ENCODE assay signal across 12 mouse cellular contexts in genomic region chr16:52474235-52474634, GRCm38 (mm10).
"Had no signal": no experiment of that assay in that cellular context is flagged by ENCODE, and none has a peak within 500 bp of the region (broad histone marks: within the 10 kb centered on the region; RNA-seq: fewer than 3 reads in every experiment).

No protein-coding gene starts in this region.

- H3K4me3 ChIP-seq: limb, embryonic 10.5 days; liver, embryonic 15.5 days; midbrain, embryonic 10.5 days; neural tube, embryonic 13.5 days had no signal

- ATAC-seq: inflammation-experienced regulatory T-cells, adult 6 months; intestine, postnatal 0 days had no signal

- H3K36me3 ChIP-seq: limb, embryonic 10.5 days; liver, embryonic 15.5 days; midbrain, embryonic 10.5 days; neural tube, embryonic 13.5 days had no signal

- H3K27ac ChIP-seq: kidney, postnatal 0 days; limb, embryonic 10.5 days; liver, embryonic 15.5 days; midbrain, embryonic 10.5 days; neural tube, embryonic 13.5 days had no signal

- H3K4me1 ChIP-seq: limb, embryonic 10.5 days; liver, embryonic 15.5 days; midbrain, embryonic 10.5 days; neural tube, embryonic 13.5 days had no signal

- DNase-seq: kidney, adult 8-10 months; lung, adult 2 months; lung, postnatal 10 days; midbrain, embryonic 14.5 days; right cerebral cortex, postnatal 14 days had no signal
